Mouse (Mus musculus) testis, adult 2 months (tissue): Measurements from ENCODE around the gene Fscn2. TPM values are rescaled to one million over a fixed set of nuclear protein-coding genes. Genes with fewer than 3 reads are reported as not detected.
"Not testable (repeated sequence)": the region's sequence is repeated elsewhere in the genome, so short reads cannot be mapped to it uniquely, and the experiment has no call there.

Experiments
- H3K27ac ChIP-seq: fragments of 200-500 bp; 2 replicates; pipeline ENCODE4 v1.5.1; 2012; ENCODE audit warnings: low read depth, low read length; ENCODE audit not compliant: control insufficient read depth, insufficient read depth
- H3K27me3 ChIP-seq: fragments of 200-500 bp; 2 replicates; pipeline ENCODE4 v1.6.1; 2012; ENCODE audit warnings: mild to moderate bottlenecking, low read length, moderate library complexity; ENCODE audit not compliant: control insufficient read depth, insufficient read depth
- H3K36me3 ChIP-seq: fragments of 200-500 bp; 2 replicates; pipeline ENCODE4 v1.6.1; 2012; ENCODE audit warnings: mild to moderate bottlenecking, low read length; ENCODE audit not compliant: control insufficient read depth, insufficient read depth
- H3K4me1 ChIP-seq: fragments of 200-500 bp; 2 replicates; pipeline ENCODE4 v1.6.1; 2012; ENCODE audit warnings: low read length; ENCODE audit not compliant: control insufficient read depth, insufficient read depth
- H3K4me3 ChIP-seq: fragments of 200-500 bp; 2 replicates; pipeline ENCODE4 v1.5.1; 2012; ENCODE audit warnings: low read depth, mild to moderate bottlenecking, low read length, moderate library complexity, mixed read lengths; ENCODE audit not compliant: control insufficient read depth
- CTCF ChIP-seq: fragments of 200-500 bp; IDR thresholded peaks from 2 replicates; pipeline ENCODE4 v1.5.1; 2012; ENCODE audit warnings: low read depth, mild to moderate bottlenecking, inconsistent platforms, low read length, moderate library complexity; ENCODE audit not compliant: control insufficient read depth, insufficient read depth, insufficient replicate concordance
- POLR2A ChIP-seq: fragments of 200-500 bp; IDR thresholded peaks from 2 replicates; pipeline ENCODE4 v1.6.1; 2012; ENCODE audit warnings: low read depth, mild to moderate bottlenecking, inconsistent platforms, low read length, moderate library complexity; ENCODE audit not compliant: control insufficient read depth
- polyA plus RNA-seq: library from polyadenylated mRNA; depleted of rRNA; stranded (reverse); fragments of >200 nt; gene quantifications from 2 replicates; pipeline ENCODE4 v1.2.3, GENCODE M21; 2012; rRNA removed

Gene Fscn2
- polyA plus RNA-seq, 1 experiment = 2.1 TPM

- TF ChIP-seq CTCF (no peak), POLR2A (no peak)
- Histone ChIP-seq H3K27me3 (no peaks in the 10 kb centered on the region), H3K27ac (no peak overlapping the region), H3K36me3 (peaks cover 4% of the 10 kb centered on the region), H3K4me1 (no peaks in the 10 kb centered on the region), H3K4me3 (no peak overlapping the region)
Observed at GRCm38 (mm10) chr11:120388580-120388979, 27.2 kb downstream of the Fscn2 start.

GRCm38 (mm10) chr11:120395661-120396060, 34.3 kb downstream of the Fscn2 start:
- Histone ChIP-seq H3K36me3 (peaks cover 4% of the 10 kb centered on the region), H3K27ac (no peak overlapping the region), H3K4me1 (no peaks in the 10 kb centered on the region), H3K27me3 (no peaks in the 10 kb centered on the region), H3K4me3 (no peak overlapping the region)
- no peak for TF ChIP-seq CTCF
- TF ChIP-seq POLR2A = no peak

- no peak for TF ChIP-seq POLR2A
- TF ChIP-seq CTCF = no peak
- Histone ChIP-seq H3K4me1 (no peaks in the 10 kb centered on the region), H3K4me3 (no peak overlapping the region), H3K27ac (no peak overlapping the region), H3K36me3 (peaks cover 4% of the 10 kb centered on the region), H3K27me3 (no peaks in the 10 kb centered on the region)
Observed at GRCm38 (mm10) chr11:120397602-120398001, 36.3 kb downstream of the Fscn2 start.

GRCm38 (mm10) chr11:120399319-120399718, 38.0 kb downstream of the Fscn2 start:
- Histone ChIP-seq H3K27ac (no peak overlapping the region), H3K4me3 (no peak overlapping the region), H3K36me3 (peaks cover 4% of the 10 kb centered on the region), H3K4me1 (no peaks in the 10 kb centered on the region), H3K27me3 (no peaks in the 10 kb centered on the region)
- TF ChIP-seq CTCF = no peak
- TF ChIP-seq POLR2A = no peak

GRCm38 (mm10) chr11:120404814-120405213, 43.5 kb downstream of the Fscn2 start:
- Histone ChIP-seq H3K36me3 (peaks cover 5% of the 10 kb centered on the region), H3K4me1 (no peaks in the 10 kb centered on the region)
- TF ChIP-seq CTCF (no peak), POLR2A (no peak)

GRCm38 (mm10) chr11:120405867-120406266, 44.5 kb downstream of the Fscn2 start:
- H3K27ac ChIP-seq = no peak overlapping the region
- no peaks in the 10 kb centered on the region for H3K4me1 ChIP-seq
- H3K27me3 ChIP-seq = no peaks in the 10 kb centered on the region
- no peak overlapping the region for H3K4me3 ChIP-seq
- peaks cover 3% of the 10 kb centered on the region for H3K36me3 ChIP-seq
- no peak for TF ChIP-seq CTCF
- TF ChIP-seq POLR2A = no peak

More at GRCm38 (mm10) chr11:120404814-120405213, 43.5 kb downstream of the Fscn2 start:
- H3K27ac ChIP-seq = no peak overlapping the region
- H3K4me3 ChIP-seq = no peak overlapping the region
- H3K27me3 ChIP-seq = no peaks in the 10 kb centered on the region

- peaks cover 3% of the 10 kb centered on the region for H3K36me3 ChIP-seq
- H3K27me3 ChIP-seq = no peaks in the 10 kb centered on the region
- TF ChIP-seq POLR2A (no peak), CTCF (no peak)
- no peak overlapping the region for H3K4me3 ChIP-seq
- H3K4me1 ChIP-seq = no peaks in the 10 kb centered on the region
- H3K27ac ChIP-seq = no peak overlapping the region
Observed at GRCm38 (mm10) chr11:120406445-120406844, 45.1 kb downstream of the Fscn2 start.

- not testable (repeated sequence) for H3K36me3 ChIP-seq, H3K4me1 ChIP-seq, H3K27ac ChIP-seq, H3K27me3 ChIP-seq, H3K4me3 ChIP-seq
Observed at GRCm38 (mm10) chr11:120413621-120414020, 52.3 kb downstream of the Fscn2 start.

Other genes with a start within 250 kb of the Fscn2 start
- 76.3 and 90.4 TPM in 2 replicates for gene Slc38a10, start 210.2 kb upstream of the Fscn2 start, polyA plus RNA-seq
- 2.3 and 2.9 TPM in 2 replicates for gene Bahcc1, start 128.6 kb upstream of the Fscn2 start, polyA plus RNA-seq
- 670 and 672 TPM in 2 replicates for gene Actg1, start 13.0 kb upstream of the Fscn2 start, polyA plus RNA-seq
- 57.8 and 67.1 TPM in 2 replicates for gene Faap100, start 17.2 kb downstream of the Fscn2 start, polyA plus RNA-seq
- gene Nploc4, start 76.2 kb downstream of the Fscn2 start, polyA plus RNA-seq = 75.8 and 79.3 TPM in 2 replicates
- 0.47 and 0.51 TPM in 2 replicates for gene Tspan10, start 81.1 kb downstream of the Fscn2 start, polyA plus RNA-seq
- gene Pde6g, start 92.0 kb downstream of the Fscn2 start, polyA plus RNA-seq = 1.5 and 1.9 TPM in 2 replicates
- gene Oxld1, start 96.5 kb downstream of the Fscn2 start, polyA plus RNA-seq = 6.3 and 7.1 TPM in 2 replicates
- 5.6 and 6.9 TPM in 2 replicates for gene Ccdc137, start 96.6 kb downstream of the Fscn2 start, polyA plus RNA-seq
- 15.8 and 20.5 TPM in 2 replicates for gene Arl16, start 106.1 kb downstream of the Fscn2 start, polyA plus RNA-seq
- gene Mrpl12, start 123.1 kb downstream of the Fscn2 start, polyA plus RNA-seq = 84.6 and 94.8 TPM in 2 replicates
- 68.3 and 75.0 TPM in 2 replicates for gene Slc25a10, start 130.3 kb downstream of the Fscn2 start, polyA plus RNA-seq
- gene Gcgr, start 169.2 kb downstream of the Fscn2 start, polyA plus RNA-seq = 0.07 and 0.18 TPM in 2 replicates
- 196 and 204 TPM in 2 replicates for gene Mcrip1, start 188.2 kb downstream of the Fscn2 start, polyA plus RNA-seq
- 31.2 and 31.6 TPM in 2 replicates for gene Ppp1r27, start 189.6 kb downstream of the Fscn2 start, polyA plus RNA-seq
- gene P4hb, start 211.7 kb downstream of the Fscn2 start, polyA plus RNA-seq = 46.7 and 55.1 TPM in 2 replicates
- gene Arhgdia, start 220.1 kb downstream of the Fscn2 start, polyA plus RNA-seq = 94.7 and 101 TPM in 2 replicates
- gene Alyref, start 236.8 kb downstream of the Fscn2 start, polyA plus RNA-seq = 22.8 and 23.6 TPM in 2 replicates
- gene Anapc11, start 236.9 kb downstream of the Fscn2 start, polyA plus RNA-seq = 178 and 209 TPM in 2 replicates
- gene Npb, start 246.9 kb downstream of the Fscn2 start, polyA plus RNA-seq = 24.6 and 26.3 TPM in 2 replicates